Mouse (Mus musculus) liver, embryonic 14.5 days (tissue): Measurements from ENCODE around the gene Ccno. TPM values are rescaled to one million over a fixed set of nuclear protein-coding genes. Genes with fewer than 3 reads are reported as not detected.

Source experiments
- ATAC-seq: fragments of 200-750 bp; cut with Nextera tagmentation; 2 replicates; pipeline ENCODE4 v1.8.0; 2017; ENCODE audit warnings: moderate number of reproducible peaks, mild to moderate bottlenecking, moderate library complexity; ENCODE audit not compliant: insufficient read depth
- DNase-seq, 3 experiments: peaks; one replicate each; pipeline ENCODE4 v3.0.0-alpha.2; 2012 to 2013; ENCODE audit warnings: low read depth in 3 of 3, low spot score in 3 of 3
- H3K27ac ChIP-seq: fragments of 300-500 bp; sonication (generic); 2 replicates; pipeline ENCODE4 v1.5.1; 2014; ENCODE audit warnings: moderate library complexity, mild to moderate bottlenecking, control low read depth, inconsistent platforms
- H3K27me3 ChIP-seq: fragments of 300-500 bp; sonication (generic); 2 replicates; pipeline ENCODE4 v1.6.1; 2014; ENCODE audit warnings: mild to moderate bottlenecking, low read length, moderate library complexity; ENCODE audit not compliant: control insufficient read depth, insufficient read depth
- H3K36me3 ChIP-seq: fragments of 300-500 bp; sonication (generic); replicated peaks from 2 replicates; pipeline ENCODE4 v1.6.1; 2014; ENCODE audit warnings: low read depth; ENCODE audit not compliant: control insufficient read depth, insufficient read depth
- H3K4me1 ChIP-seq, 2 experiments: fragments of 200-500 bp in 1 of 2; fragments of 300-500 bp in 1 of 2; sonication (generic) in 1 of 2; replicated peaks; 2 replicates each; pipeline ENCODE4 v1.6.1; 2012 to 2014; ENCODE audit warnings: antibody characterized with exemption in 1 of 2, inconsistent platforms in 1 of 2, low read length in 1 of 2; ENCODE audit not compliant: control insufficient read depth in 2 of 2, insufficient read depth in 2 of 2
- H3K4me2 ChIP-seq: fragments of 300-500 bp; sonication (generic); 2 replicates; pipeline ENCODE4 v1.6.1; 2014; ENCODE audit warnings: low read depth, mild to moderate bottlenecking, control low read depth, moderate library complexity
- H3K4me3 ChIP-seq, 2 experiments: fragments of 200-500 bp in 1 of 2; fragments of 300-500 bp in 1 of 2; sonication (generic) in 1 of 2; 2 replicates each; pipeline ENCODE4 v1.5.1; 2012 to 2014; ENCODE audit warnings: low read depth in 2 of 2, low read length in 2 of 2, mild to moderate bottlenecking in 2 of 2, control low read depth in 1 of 2, inconsistent platforms in 1 of 2, moderate library complexity in 1 of 2; ENCODE audit not compliant: insufficient read depth in 1 of 2
- H3K9ac ChIP-seq: fragments of 300-500 bp; sonication (generic); replicated peaks from 2 replicates; pipeline ENCODE4 v1.6.1; 2014; ENCODE audit warnings: mild to moderate bottlenecking, control low read depth, moderate library complexity
- H3K9me3 ChIP-seq: fragments of 300-500 bp; sonication (generic); 2 replicates; pipeline ENCODE4 v1.6.1; 2016; ENCODE audit warnings: low read length, mixed read lengths; ENCODE audit not compliant: control insufficient read depth
- CTCF ChIP-seq: IDR thresholded peaks from 2 replicates; pipeline ENCODE4 v1.5.1; 2016; ENCODE audit warnings: antibody characterized with exemption, low read depth, control low read depth
- EP300 ChIP-seq: IDR thresholded peaks from 2 replicates; pipeline ENCODE4 v1.6.1; 2016; ENCODE audit warnings: antibody characterized with exemption, low read depth
- whole genome bisulfite sequencing: fragments of 180-500 bp; shearing (Covaris S2); extraction: QIAGEN DNeasy Blood & Tissue Kit; methylation state at CpG from one replicate; pipeline ENCODE4 v1.1.7; 2014; ENCODE audit not compliant: insufficient replicate concordance; 5-methylcytosine and 5-hydroxymethylcytosine counted together
- polyA plus RNA-seq, 2 experiments: library from polyadenylated mRNA; depleted of rRNA in 1 of 2; stranded (reverse) in 1 of 2; unstranded in 1 of 2; fragments of >200 nt; fragmentation: Nextera tagmentation in 1 of 2; extraction: Ambion mirVana in 1 of 2; gene quantifications; 2 replicates each; pipeline versions ENCODE4 v1.2.1 to v1.2.3; 2012 to 2014

Ccno gene
- polyA plus RNA-seq, 2 experiments, result 0.13 TPM; not detected in 1

GRCm38 (mm10) chr13:112990346-112990745 is 2.7 kb downstream of the Ccno start:
- 11% methylated on average over 4 of the region's 4 CpGs for WGBS
- DNase-seq, result no peak

GRCm38 (mm10) chr13:112993531-112994152 is 6.0 kb downstream of the Ccno start, which contains the start of gene Mcidas:
Gene Mcidas, plus strand, starts transcription at chr13:112993845.
- TF ChIP-seq EP300 (no peak), CTCF (no peak)
- H3K27me3 ChIP-seq, result peaks cover 91% of the 10 kb centered on the region
- DNase-seq (no peak), ATAC-seq (0 out of 2 replicates have a peak, but pooled peaks have one; percentile 11)
- H3K9me3 ChIP-seq, result no peaks in the 10 kb centered on the region
- H3K4me2 ChIP-seq, result peak within 1 kb of the TSS; percentile 35
- 1% methylated on average over 61 of the region's 63 CpGs for WGBS
- no peaks in the 10 kb centered on the region for H3K36me3 ChIP-seq
- peak within 1 kb of the TSS in 1 of 2 experiments; percentile 32; a peak in 2 of 4 replicates for H3K4me3 ChIP-seq
- no peak within 1 kb of the TSS for H3K27ac ChIP-seq
- H3K4me1 ChIP-seq, result no peaks in the 10 kb centered on the region
- H3K9ac ChIP-seq, result no peak within 1 kb of the TSS

More at GRCm38 (mm10) chr13:112990346-112990745, 2.7 kb downstream of the Ccno start:
- H3K9ac ChIP-seq, result no peak overlapping the region
- H3K4me3 ChIP-seq, result no peak overlapping the region
- H3K4me2 ChIP-seq, result no peak overlapping the region
- H3K27me3 ChIP-seq, result peaks cover 93% of the 10 kb centered on the region
- no peak overlapping the region for H3K27ac ChIP-seq
- no peaks in the 10 kb centered on the region for H3K36me3 ChIP-seq
- TF ChIP-seq EP300, result no peak
- TF ChIP-seq CTCF, result no peak
- no peaks in the 10 kb centered on the region for H3K9me3 ChIP-seq
- H3K4me1 ChIP-seq, result no peaks in the 10 kb centered on the region
- no peak for ATAC-seq

- Histone ChIP-seq H3K4me2 (peak overlapping the region; percentile 35), H3K27ac (no peak overlapping the region), H3K4me1 (no peaks in the 10 kb centered on the region), H3K9ac (no peak overlapping the region), H3K9me3 (no peaks in the 10 kb centered on the region), H3K36me3 (no peaks in the 10 kb centered on the region), H3K27me3 (peaks cover 91% of the 10 kb centered on the region), H3K4me3 (peak overlapping the region in 1 of 2 experiments; percentile 32; a peak in 1 of 4 replicates)
- DNase-seq (peak in 1 of 3 experiments; percentile 14), ATAC-seq (no peak)
- 1% methylated on average over 25 of the region's 25 CpGs for WGBS
- TF ChIP-seq EP300, result no peak
- peak; percentile 85 for TF ChIP-seq CTCF
Measured at GRCm38 (mm10) chr13:112994191-112994590, 6.6 kb downstream of the Ccno start.

- Histone ChIP-seq H3K4me2 (no peak overlapping the region), H3K27me3 (peaks cover 81% of the 10 kb centered on the region), H3K36me3 (no peaks in the 10 kb centered on the region), H3K4me1 (no peaks in the 10 kb centered on the region), H3K9ac (no peak overlapping the region), H3K9me3 (no peaks in the 10 kb centered on the region), H3K27ac (no peak overlapping the region), H3K4me3 (no peak overlapping the region)
- 37% methylated on average over 4 of the region's 4 CpGs for WGBS
- DNase-seq (no peak), ATAC-seq (no peak)
- no peak for TF ChIP-seq EP300
- no peak for TF ChIP-seq CTCF
Measured at GRCm38 (mm10) chr13:112996407-112996806, 8.8 kb downstream of the Ccno start.

DNA sequence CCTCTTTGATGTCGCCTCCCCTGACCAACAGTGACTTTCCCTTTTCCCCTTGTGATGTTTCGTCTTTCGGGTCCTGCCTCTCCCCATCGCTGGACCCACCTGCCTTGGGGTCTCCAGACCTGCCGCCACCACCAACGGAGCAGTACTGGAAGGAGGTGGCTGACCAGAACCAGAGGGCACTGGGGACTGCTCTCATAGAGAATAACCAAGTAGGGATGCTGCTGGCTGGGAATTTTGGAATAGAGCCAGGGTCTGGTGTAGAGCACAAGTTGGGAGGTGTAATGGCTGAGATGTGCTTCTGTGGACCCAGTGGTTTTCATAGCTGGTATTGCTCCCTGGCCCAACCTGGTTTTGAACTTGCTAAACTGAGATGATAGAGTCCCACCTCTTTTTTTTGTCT is 9.8 kb downstream of the Ccno start:
- TF ChIP-seq CTCF, result no peak
- no peak for TF ChIP-seq EP300
- Histone ChIP-seq H3K9me3 (no peaks in the 10 kb centered on the region), H3K27ac (no peak overlapping the region), H3K27me3 (peaks cover 77% of the 10 kb centered on the region), H3K4me3 (no peak overlapping the region), H3K4me1 (no peaks in the 10 kb centered on the region), H3K9ac (no peak overlapping the region), H3K4me2 (no peak overlapping the region), H3K36me3 (no peaks in the 10 kb centered on the region)
- ATAC-seq (no peak), DNase-seq (no peak)
- 44% methylated on average over 6 of the region's 6 CpGs for WGBS
